In genomic region chr8:70204757-70205156, GRCm38 (mm10) we compare ENCODE assay signal across 9 mouse cellular contexts.
"Had no signal": no experiment of that assay in that cellular context is flagged by ENCODE, and none has a peak within 500 bp of the region (broad histone marks: within the 10 kb centered on the region; RNA-seq: fewer than 3 reads in every experiment).

No protein-coding gene starts in this region.

- H3K27me3 ChIP-seq: limb, embryonic 12.5 days; lung, embryonic 15.5 days had no signal

- H3K9me3 ChIP-seq: limb, embryonic 12.5 days; lung, embryonic 15.5 days; midbrain, embryonic 13.5 days had no signal

- H3K36me3 ChIP-seq: limb, embryonic 12.5 days; lung, embryonic 15.5 days; midbrain, embryonic 13.5 days had no signal

- H3K27ac ChIP-seq: limb, embryonic 12.5 days; lung, embryonic 15.5 days; midbrain, embryonic 13.5 days had no signal

- H3K4me3 ChIP-seq: limb, embryonic 12.5 days; lung, embryonic 15.5 days; midbrain, embryonic 13.5 days had no signal

- H3K4me2 ChIP-seq: limb, embryonic 12.5 days; lung, embryonic 15.5 days; midbrain, embryonic 13.5 days had no signal

- H3K9ac ChIP-seq: limb, embryonic 12.5 days; lung, embryonic 15.5 days; midbrain, embryonic 13.5 days had no signal

- DNase-seq: kidney, postnatal 25 days; layer of hippocampus, adult 9-11 months; lung, postnatal 36 days; right cerebral cortex, adult 18-20 months; right cerebral cortex, postnatal 25 days; thymus, postnatal 36 days had no signal

- ATAC-seq: midbrain, embryonic 13.5 days had no signal

- H3K4me1 ChIP-seq: limb, embryonic 12.5 days; midbrain, embryonic 13.5 days had no signal
